Mouse (Mus musculus): Measurements from ENCODE around the gene Sfmbt2. TPM values are rescaled to one million over a fixed set of nuclear protein-coding genes. Genes with fewer than 3 reads are reported as not detected.
"Not testable (repeated sequence)": the region's sequence is repeated elsewhere in the genome, so short reads cannot be mapped to it uniquely, and the experiment has no call there.

Sfmbt2 gene
- 1 to 10 TPM in 1 of 4 experiments, under 1 TPM in 3; 0.58 to 1.1 (median 0.78) TPM for total RNA-seq (2022)

GRCm38 (mm10) chr2:10370176-10370575 is at the start of gene Sfmbt2:
TSS of gene Sfmbt2 (plus strand) at chr2:10370510.
- DNase-seq: no peak

GRCm38 (mm10) chr2:10321093-10321492 is 49.2 kb upstream of the Sfmbt2 start:
- no peak for DNase-seq

- DNase-seq: no peak
Measured at GRCm38 (mm10) chr2:10323173-10323572, 47.1 kb upstream of the Sfmbt2 start.

- no peak for DNase-seq
Measured at GRCm38 (mm10) chr2:10324980-10325379, 45.3 kb upstream of the Sfmbt2 start.

- no peak for DNase-seq
Measured at GRCm38 (mm10) chr2:10330216-10330615, 40.1 kb upstream of the Sfmbt2 start.

GRCm38 (mm10) chr2:10334299-10334698 is 36.0 kb upstream of the Sfmbt2 start:
- no peak for DNase-seq

- no peak for DNase-seq
Measured at GRCm38 (mm10) chr2:10335037-10335608, 35.2 kb upstream of the Sfmbt2 start.

- no peak for DNase-seq
Measured at GRCm38 (mm10) chr2:10340022-10340421, 30.3 kb upstream of the Sfmbt2 start.

- no peak for DNase-seq
Measured at GRCm38 (mm10) chr2:10343523-10343922, 26.8 kb upstream of the Sfmbt2 start.

- DNase-seq: not testable (repeated sequence)
Measured at GRCm38 (mm10) chr2:10344073-10344472, 26.2 kb upstream of the Sfmbt2 start.

- no peak for DNase-seq
Measured at GRCm38 (mm10) chr2:10347193-10347592, 23.1 kb upstream of the Sfmbt2 start.

- no peak for DNase-seq
Measured at GRCm38 (mm10) chr2:10348036-10348435, 22.3 kb upstream of the Sfmbt2 start.

GRCm38 (mm10) chr2:10350266-10350810 is 20.0 kb upstream of the Sfmbt2 start:
- DNase-seq: no peak

- DNase-seq: no peak
Measured at GRCm38 (mm10) chr2:10351125-10351524, 19.2 kb upstream of the Sfmbt2 start.

- DNase-seq: no peak
Measured at GRCm38 (mm10) chr2:10352887-10353286, 17.4 kb upstream of the Sfmbt2 start.

GRCm38 (mm10) chr2:10353889-10354288 is 16.4 kb upstream of the Sfmbt2 start:
- no peak for DNase-seq

GRCm38 (mm10) chr2:10359861-10360260 is 10.4 kb upstream of the Sfmbt2 start:
- DNase-seq: no peak

- no peak for DNase-seq
Measured at GRCm38 (mm10) chr2:10365081-10365480, 5.2 kb upstream of the Sfmbt2 start.

- no peak for DNase-seq
Measured at GRCm38 (mm10) chr2:10366284-10366683, 4.0 kb upstream of the Sfmbt2 start.

- DNase-seq: no peak
Measured at GRCm38 (mm10) chr2:10369676-10370075, 634 bp upstream of the Sfmbt2 start.

GRCm38 (mm10) chr2:10370687-10371458 is 563 bp downstream of the Sfmbt2 start:
- DNase-seq: no peak

GRCm38 (mm10) chr2:10371459-10371817 is 1.1 kb downstream of the Sfmbt2 start:
- no peak for DNase-seq

- no peak for DNase-seq
Measured at GRCm38 (mm10) chr2:10371899-10372298, 1.6 kb downstream of the Sfmbt2 start.

- DNase-seq: peak; percentile 15
Measured at GRCm38 (mm10) chr2:10372321-10372723, 2.0 kb downstream of the Sfmbt2 start.
